Mouse (Mus musculus) gonadal fat pad, adult 2 months (tissue): ENCODE data around the gene Onecut1. TPM values are rescaled to one million over a fixed set of nuclear protein-coding genes. Genes with fewer than 3 reads are reported as not detected.

ENCODE experiments used
- DNase-seq: peaks from one replicate; pipeline ENCODE4 v3.0.0-alpha.2; 2012; ENCODE audit warnings: low read depth
- polyA plus RNA-seq: library from polyadenylated mRNA; depleted of rRNA; stranded (reverse); fragments of >200 nt; gene quantifications from 2 replicates; pipeline ENCODE4 v1.2.3, GENCODE M21; 2012

Onecut1 gene
- polyA plus RNA-seq, 1 experiment = not detected

GRCm38 (mm10) chr9:74860461-74860860 lies 1.3 kb upstream of the Onecut1 start:
- DNase-seq = no peak

- no peak for DNase-seq
Measured at GRCm38 (mm10) chr9:74862096-74862780, 517 bp downstream of the Onecut1 start.

- no peak for DNase-seq
Measured at GRCm38 (mm10) chr9:74862783-74863654, 1.3 kb downstream of the Onecut1 start.

- no peak for DNase-seq
Measured at GRCm38 (mm10) chr9:74863655-74864443, 2.1 kb downstream of the Onecut1 start.

GRCm38 (mm10) chr9:74864471-74864870 lies 2.8 kb downstream of the Onecut1 start:
- DNase-seq = no peak

- DNase-seq = no peak
Measured at GRCm38 (mm10) chr9:74866596-74867313, 5.0 kb downstream of the Onecut1 start.

- DNase-seq = no peak
Measured at GRCm38 (mm10) chr9:74867641-74868205, 6.0 kb downstream of the Onecut1 start.

GRCm38 (mm10) chr9:74868336-74868950 lies 6.7 kb downstream of the Onecut1 start:
- no peak for DNase-seq

GRCm38 (mm10) chr9:74870960-74871688 lies 9.4 kb downstream of the Onecut1 start:
- no peak for DNase-seq

GRCm38 (mm10) chr9:74876328-74876727 lies 14.6 kb downstream of the Onecut1 start:
- no peak for DNase-seq

GRCm38 (mm10) chr9:74877709-74878108 lies 16.0 kb downstream of the Onecut1 start:
- no peak for DNase-seq

GRCm38 (mm10) chr9:74887866-74888265 lies 26.1 kb downstream of the Onecut1 start:
- no peak for DNase-seq

GRCm38 (mm10) chr9:74896742-74897141 lies 35.0 kb downstream of the Onecut1 start:
- DNase-seq = no peak

- DNase-seq = no peak
Measured at GRCm38 (mm10) chr9:74897375-74897982, 35.8 kb downstream of the Onecut1 start.

- no peak for DNase-seq
Measured at GRCm38 (mm10) chr9:74900141-74900540, 38.4 kb downstream of the Onecut1 start.

- DNase-seq = no peak
Measured at GRCm38 (mm10) chr9:74904866-74905508, 43.3 kb downstream of the Onecut1 start.

GRCm38 (mm10) chr9:74906951-74907350 lies 45.2 kb downstream of the Onecut1 start:
- no peak for DNase-seq

- no peak for DNase-seq
Measured at GRCm38 (mm10) chr9:74909245-74909644, 47.5 kb downstream of the Onecut1 start.

GRCm38 (mm10) chr9:74910226-74910759 lies 48.6 kb downstream of the Onecut1 start:
- DNase-seq = no peak
